Mouse (Mus musculus) limb, embryonic 10.5 days (tissue): ENCODE results near the gene Gck. TPM values are rescaled to one million over a fixed set of nuclear protein-coding genes. Genes with fewer than 3 reads are reported as not detected.

Experiments used
- DNase-seq: peaks from one replicate; pipeline ENCODE4 v3.0.0-alpha.2; 2017; ENCODE audit warnings: low spot score
- H3K27ac ChIP-seq: fragments of 300-500 bp; sonication (generic); 2 replicates; pipeline ENCODE4 v1.5.1; 2016; ENCODE audit warnings: mild to moderate bottlenecking
- H3K27me3 ChIP-seq: fragments of 300-500 bp; sonication (generic); 2 replicates; pipeline ENCODE4 v1.6.1; 2016; ENCODE audit warnings: low read depth, mild to moderate bottlenecking; ENCODE audit not compliant: poor library complexity, severe bottlenecking
- H3K36me3 ChIP-seq: fragments of 300-500 bp; sonication (generic); 2 replicates; pipeline ENCODE4 v1.6.1; 2016; ENCODE audit warnings: mild to moderate bottlenecking, moderate library complexity
- H3K4me1 ChIP-seq: fragments of 300-500 bp; sonication (generic); 2 replicates; pipeline ENCODE4 v1.6.1; 2016
- H3K4me3 ChIP-seq: fragments of 300-500 bp; sonication (generic); 2 replicates; pipeline ENCODE4 v1.5.1; 2016; ENCODE audit warnings: mild to moderate bottlenecking, moderate library complexity
- H3K9me3 ChIP-seq: fragments of 300-500 bp; sonication (generic); replicated peaks from 2 replicates; pipeline ENCODE4 v1.6.1; 2016; ENCODE audit warnings: mild to moderate bottlenecking
- WGBS: fragments of 180-500 bp; shearing (Covaris S2); methylation state at CpG from one replicate; pipeline ENCODE4 v1.1.7; 2016; 5-methylcytosine and 5-hydroxymethylcytosine counted together
- polyA plus RNA-seq: library from polyadenylated mRNA; unstranded; fragments of >200 nt; fragmentation: Nextera tagmentation; extraction: Ambion mirVana; gene quantifications from 2 replicates; pipeline ENCODE4 v1.2.1, GENCODE M21; 2016

The Gck gene
- polyA plus RNA-seq, 1 experiment from 2014 or later = 0.55 TPM

- H3K27ac ChIP-seq = no peak overlapping the region
- H3K4me1 ChIP-seq = peaks cover 9% of the 10 kb centered on the region
- peaks cover 14% of the 10 kb centered on the region; the same call in 1 of the 2 replicates for H3K27me3 ChIP-seq
- H3K36me3 ChIP-seq = no peaks in the 10 kb centered on the region
- no peak overlapping the region for H3K4me3 ChIP-seq
- DNase-seq = no peak
- 74% methylated on average over 8 of the region's 8 CpGs for WGBS
- no peaks in the 10 kb centered on the region for H3K9me3 ChIP-seq
Observed at GRCm38 (mm10) chr11:5916178-5916548, 33.7 kb downstream of the Gck start.

DNA sequence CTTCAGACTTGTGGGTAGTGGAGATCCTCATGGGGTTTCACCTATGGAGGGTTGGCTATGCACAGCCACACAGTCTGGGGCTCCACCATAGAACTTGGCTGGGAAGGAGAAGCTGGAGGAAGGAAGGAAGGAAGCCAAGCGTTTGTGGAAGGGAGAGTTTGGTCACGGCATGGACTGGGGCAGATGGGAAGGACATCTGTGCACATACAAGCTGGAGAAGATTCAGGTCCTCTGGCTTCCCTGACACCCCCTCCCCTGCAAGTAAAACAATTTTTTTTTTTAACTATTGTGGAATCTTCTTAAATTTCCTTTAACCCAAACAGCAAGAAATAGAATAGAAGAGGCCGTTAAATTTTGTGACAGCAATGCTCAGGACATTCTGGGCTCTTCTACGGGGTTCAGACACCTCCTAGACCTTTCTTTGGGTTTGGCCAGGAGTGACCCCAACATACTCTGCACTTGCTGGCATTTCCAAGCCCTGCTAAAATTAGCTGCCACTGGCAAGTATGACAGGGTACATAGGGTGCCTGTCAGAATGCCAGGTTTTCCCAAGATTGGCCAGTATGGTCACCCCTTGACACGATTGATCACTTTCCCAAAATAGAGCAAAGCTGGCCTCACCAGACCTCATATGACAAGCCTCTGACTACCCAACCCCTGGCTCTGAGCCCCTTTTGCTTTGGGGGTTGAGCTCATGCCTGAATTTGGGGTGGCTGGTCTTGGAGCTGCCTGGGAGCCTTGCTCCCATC is 34.3 kb downstream of the Gck start:
- H3K27ac ChIP-seq = no peak overlapping the region
- H3K4me1 ChIP-seq = peaks cover 9% of the 10 kb centered on the region
- H3K27me3 ChIP-seq = peaks cover 14% of the 10 kb centered on the region; the same call in 1 of the 2 replicates
- H3K4me3 ChIP-seq = no peak overlapping the region
- no peaks in the 10 kb centered on the region for H3K9me3 ChIP-seq
- no peak for DNase-seq
- 85% methylated on average over 5 of the region's 5 CpGs for WGBS
- H3K36me3 ChIP-seq = no peaks in the 10 kb centered on the region

DNA sequence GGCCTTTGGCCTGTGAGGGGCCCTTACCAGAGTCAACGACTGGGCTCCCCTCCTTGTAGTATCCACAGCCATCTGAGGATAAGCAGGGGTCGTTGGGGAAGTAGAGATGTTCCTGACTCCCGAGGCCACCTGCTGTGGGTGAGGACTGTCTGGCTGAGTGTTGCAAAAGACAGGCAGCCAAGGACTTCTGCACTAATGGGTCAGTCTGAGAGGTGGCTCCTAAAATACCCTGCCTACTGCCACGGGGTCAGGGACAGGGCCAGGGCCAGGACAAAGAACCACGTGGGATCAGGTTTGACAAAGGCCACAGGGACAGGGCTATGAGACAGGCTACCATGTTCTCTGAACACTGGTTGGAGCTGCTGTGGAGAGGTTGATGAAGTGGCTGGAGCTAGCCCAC is 34.9 kb downstream of the Gck start:
- peaks cover 4% of the 10 kb centered on the region; the same call in 1 of the 2 replicates for H3K4me1 ChIP-seq
- peak; percentile 24 for DNase-seq
- WGBS = 60% methylated on average over 5 of the region's 5 CpGs
- H3K9me3 ChIP-seq = no peaks in the 10 kb centered on the region
- no peak overlapping the region for H3K4me3 ChIP-seq
- H3K27me3 ChIP-seq = peaks cover 14% of the 10 kb centered on the region; the same call in 1 of the 2 replicates
- H3K36me3 ChIP-seq = no peaks in the 10 kb centered on the region
- no peak overlapping the region for H3K27ac ChIP-seq

DNA sequence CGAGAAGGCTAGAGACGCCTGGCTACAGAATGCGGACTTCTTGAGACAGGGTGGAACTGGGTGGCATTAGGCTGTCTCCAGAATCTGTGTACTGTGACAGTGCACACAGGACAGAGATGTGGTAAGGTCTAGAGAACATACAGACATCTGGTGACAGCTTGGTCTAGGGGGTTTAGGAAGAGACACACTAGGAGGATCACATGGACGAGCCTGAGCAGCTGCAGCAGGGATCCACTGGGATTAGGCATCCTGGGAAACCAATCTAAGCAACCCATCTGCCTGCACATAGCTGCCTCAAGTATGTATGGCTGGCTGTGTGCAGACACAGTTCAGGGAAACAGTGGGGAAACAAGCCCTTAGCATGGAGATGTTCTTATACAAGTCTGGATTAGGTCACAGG is 35.9 kb downstream of the Gck start:
- whole genome bisulfite sequencing = 81% methylated on average over 4 of the region's 4 CpGs
- H3K36me3 ChIP-seq = no peaks in the 10 kb centered on the region
- no peaks in the 10 kb centered on the region for H3K9me3 ChIP-seq
- peak; percentile 23 for DNase-seq
- H3K27ac ChIP-seq = no peak overlapping the region
- no peak overlapping the region for H3K4me3 ChIP-seq
- H3K27me3 ChIP-seq = peaks cover 14% of the 10 kb centered on the region; the same call in 1 of the 2 replicates
- peaks cover 4% of the 10 kb centered on the region; the same call in 1 of the 2 replicates for H3K4me1 ChIP-seq

DNA sequence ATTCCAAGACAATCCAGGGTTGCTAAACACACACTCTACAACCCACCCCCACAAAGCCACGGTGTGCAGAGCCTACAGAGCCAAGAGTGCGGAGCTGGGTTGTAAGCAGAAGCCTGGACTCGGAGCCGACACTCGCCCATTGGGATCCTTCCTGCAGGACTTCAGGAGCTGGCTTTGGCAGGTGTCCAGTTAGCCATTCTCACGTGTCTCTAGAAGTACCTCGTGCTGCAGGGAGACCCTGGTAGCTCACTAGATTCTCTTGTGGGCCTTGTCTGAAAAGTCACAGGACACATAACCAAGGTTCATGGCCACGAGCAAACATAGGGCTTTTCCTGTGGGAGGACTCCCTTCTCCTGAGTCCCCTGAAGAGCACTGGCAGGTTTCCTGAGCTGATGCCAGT is 36.6 kb downstream of the Gck start:
- H3K27ac ChIP-seq = no peak overlapping the region
- DNase-seq = no peak
- no peaks in the 10 kb centered on the region for H3K36me3 ChIP-seq
- H3K27me3 ChIP-seq = peaks cover 14% of the 10 kb centered on the region; the same call in 1 of the 2 replicates
- no peak overlapping the region for H3K4me3 ChIP-seq
- WGBS = 79% methylated on average over 8 of the region's 8 CpGs
- H3K9me3 ChIP-seq = no peaks in the 10 kb centered on the region
- peaks cover 4% of the 10 kb centered on the region; the same call in 1 of the 2 replicates for H3K4me1 ChIP-seq

DNA sequence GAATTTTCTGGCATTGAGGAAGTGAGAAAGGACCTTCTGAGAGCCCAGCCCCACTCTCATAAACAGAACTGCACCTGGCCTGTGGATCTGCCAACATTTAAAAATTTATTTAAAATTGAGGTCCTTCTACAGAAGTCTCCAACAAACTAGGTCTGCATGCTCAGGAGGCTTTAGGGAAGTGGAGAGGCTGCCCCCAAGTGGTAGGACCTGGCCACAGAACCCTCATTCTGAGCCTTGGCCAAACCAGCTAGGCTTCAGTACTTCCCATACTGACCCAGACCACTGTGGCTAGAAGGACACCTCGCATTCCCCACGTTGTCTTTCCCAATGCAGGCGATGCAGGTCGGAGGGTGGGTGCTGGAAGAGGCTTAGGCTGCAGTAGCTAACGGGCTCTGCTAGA is 37.2 kb downstream of the Gck start:
- no peaks in the 10 kb centered on the region for H3K9me3 ChIP-seq
- H3K4me1 ChIP-seq = no peaks in the 10 kb centered on the region
- H3K4me3 ChIP-seq = no peak overlapping the region
- no peaks in the 10 kb centered on the region for H3K36me3 ChIP-seq
- H3K27ac ChIP-seq = no peak overlapping the region
- peaks cover 14% of the 10 kb centered on the region; the same call in 1 of the 2 replicates for H3K27me3 ChIP-seq
- peak; percentile 53 for DNase-seq
- WGBS = 36% methylated on average over 5 of the region's 5 CpGs

GRCm38 (mm10) chr11:5908642-5909041 is 41.2 kb downstream of the Gck start:
- no peak overlapping the region for H3K4me3 ChIP-seq
- DNase-seq = no peak
- no peak overlapping the region for H3K27ac ChIP-seq
- H3K4me1 ChIP-seq = 0 out of 2 replicates have a peak, but pooled peaks cover 7% of the 10 kb centered on the region
- 80% methylated on average over 4 of the region's 4 CpGs for WGBS
- H3K36me3 ChIP-seq = no peaks in the 10 kb centered on the region
- no peaks in the 10 kb centered on the region for H3K9me3 ChIP-seq
- H3K27me3 ChIP-seq = peaks cover 4% of the 10 kb centered on the region

- WGBS = 66% methylated on average over 5 of the region's 5 CpGs
Observed at GRCm38 (mm10) chr11:5907096-5907495, 42.8 kb downstream of the Gck start.

DNA sequence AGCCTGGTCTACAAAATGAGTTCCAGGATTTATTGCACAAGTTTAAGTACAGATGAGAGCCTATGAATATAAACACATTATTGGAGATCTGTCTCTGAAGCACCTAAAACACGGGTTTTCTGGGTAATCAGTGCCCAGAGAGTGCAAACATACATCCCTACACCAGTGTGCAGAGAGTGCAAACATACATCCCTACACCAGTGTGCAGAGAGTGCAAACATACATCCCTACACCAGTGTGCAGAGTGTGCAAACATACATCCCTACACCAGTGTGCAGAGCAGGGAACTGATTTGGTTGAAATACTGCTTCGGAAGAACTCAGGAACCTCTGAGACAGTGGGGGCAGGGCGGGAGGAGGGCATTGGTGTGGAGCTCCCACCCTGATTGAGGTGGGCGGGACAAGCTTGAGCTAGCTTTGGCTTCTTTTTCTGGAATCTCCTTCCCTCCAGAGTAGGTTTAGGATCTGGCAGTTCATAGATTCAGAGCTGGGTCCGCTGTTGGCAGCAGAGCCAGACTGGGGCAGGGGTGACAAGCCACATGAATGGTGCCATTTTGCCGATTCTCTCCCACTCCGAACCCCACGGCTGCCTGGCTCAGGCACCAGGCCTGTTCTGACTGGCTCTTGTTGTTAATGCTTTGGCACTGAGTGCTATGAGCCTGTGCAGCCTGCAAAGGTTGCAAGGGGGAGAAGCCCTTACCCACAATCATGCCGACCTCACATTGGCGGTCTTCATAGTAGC is 43.9 kb downstream of the Gck start:
- 87% methylated on average over 10 of the region's 10 CpGs for WGBS
- H3K27ac ChIP-seq = 0 out of 2 replicates have a peak overlapping the region, but pooled peaks have one; percentile 19
- H3K9me3 ChIP-seq = no peaks in the 10 kb centered on the region
- DNase-seq = no peak
- H3K36me3 ChIP-seq = no peaks in the 10 kb centered on the region
- H3K4me1 ChIP-seq = peaks cover 30% of the 10 kb centered on the region
- H3K27me3 ChIP-seq = peaks cover 31% of the 10 kb centered on the region
- no peak overlapping the region for H3K4me3 ChIP-seq

More at GRCm38 (mm10) chr11:5907096-5907495, 42.8 kb downstream of the Gck start:
- Histone ChIP-seq H3K27me3 (peaks cover 19% of the 10 kb centered on the region), H3K36me3 (no peaks in the 10 kb centered on the region), H3K27ac (0 out of 2 replicates have a peak overlapping the region, but pooled peaks have one; percentile 19), H3K4me3 (no peak overlapping the region), H3K9me3 (no peaks in the 10 kb centered on the region), H3K4me1 (peaks cover 19% of the 10 kb centered on the region)
- no peak for DNase-seq

DNA sequence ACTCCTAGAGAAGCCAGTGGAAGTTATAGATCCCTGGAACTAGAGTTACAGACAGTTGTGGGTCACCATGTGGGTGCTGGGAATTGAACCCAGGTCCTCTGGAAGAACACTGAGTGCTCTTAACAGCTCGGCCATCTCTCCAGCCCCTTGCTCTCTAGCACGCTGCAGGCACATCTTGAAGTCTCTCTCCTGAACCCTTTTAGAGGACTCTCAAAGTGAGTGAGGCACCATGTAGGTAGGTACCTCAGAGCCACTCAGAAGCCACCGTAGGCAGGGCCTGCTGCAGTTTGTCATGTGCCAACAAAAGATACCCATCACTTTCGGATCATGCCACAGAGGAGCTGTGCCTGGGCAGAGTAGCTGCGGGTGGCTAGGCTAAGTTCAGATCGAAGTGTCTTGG is 45.0 kb downstream of the Gck start:
- no peak overlapping the region for H3K27ac ChIP-seq
- H3K27me3 ChIP-seq = peaks cover 42% of the 10 kb centered on the region
- 92% methylated on average over 6 of the region's 6 CpGs for WGBS
- H3K36me3 ChIP-seq = no peaks in the 10 kb centered on the region
- no peaks in the 10 kb centered on the region for H3K9me3 ChIP-seq
- H3K4me3 ChIP-seq = no peak overlapping the region
- peaks cover 31% of the 10 kb centered on the region for H3K4me1 ChIP-seq
- no peak for DNase-seq

DNA sequence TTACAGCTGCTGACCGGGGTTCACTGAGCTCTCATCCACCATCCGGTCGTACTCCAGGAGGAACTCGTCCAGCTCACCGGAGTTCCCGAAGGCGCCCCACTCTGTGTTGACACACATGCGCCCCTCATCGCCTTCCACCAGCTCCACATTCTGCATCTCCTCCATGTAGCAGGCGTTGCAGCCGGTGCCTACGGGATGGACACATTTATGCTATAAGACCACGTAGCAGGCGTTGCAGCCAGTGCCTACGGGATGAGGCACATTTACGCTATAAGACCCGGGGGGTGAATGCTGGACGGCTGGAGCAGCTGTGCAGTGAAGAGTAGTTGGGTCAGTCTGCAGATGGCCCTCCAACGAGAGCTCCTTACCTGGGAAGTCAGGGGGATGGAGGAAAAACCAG is 45.5 kb downstream of the Gck start:
- no peak for DNase-seq
- 91% methylated on average over 19 of the region's 19 CpGs for WGBS
- peaks cover 46% of the 10 kb centered on the region for H3K27me3 ChIP-seq
- no peak overlapping the region for H3K27ac ChIP-seq
- H3K4me1 ChIP-seq = peaks cover 31% of the 10 kb centered on the region
- H3K9me3 ChIP-seq = no peaks in the 10 kb centered on the region
- no peak overlapping the region for H3K4me3 ChIP-seq
- H3K36me3 ChIP-seq = no peaks in the 10 kb centered on the region

DNA sequence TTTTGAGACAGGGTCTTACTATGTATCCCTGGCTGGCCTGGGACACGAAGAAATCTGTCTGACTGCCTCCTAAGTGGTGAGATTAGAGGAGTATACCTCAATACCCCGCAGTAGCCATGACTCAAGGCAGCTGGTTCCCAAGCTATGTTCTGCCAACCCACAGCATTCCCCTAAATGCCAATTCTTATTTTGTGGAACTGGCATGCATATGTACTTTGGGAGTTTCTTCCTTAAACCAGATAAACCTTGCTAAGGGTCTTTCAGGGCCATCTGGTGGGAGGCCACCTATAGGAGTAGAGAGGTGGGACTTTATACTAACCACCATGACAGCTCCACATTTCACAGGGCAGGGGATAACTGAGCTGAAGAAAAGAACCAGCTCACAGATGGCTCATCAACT is 46.0 kb downstream of the Gck start:
- Histone ChIP-seq H3K9me3 (no peaks in the 10 kb centered on the region), H3K4me1 (peaks cover 31% of the 10 kb centered on the region), H3K27me3 (peaks cover 51% of the 10 kb centered on the region), H3K27ac (no peak overlapping the region), H3K4me3 (no peak overlapping the region), H3K36me3 (no peaks in the 10 kb centered on the region)
- no peak for DNase-seq
- 80% methylated on average over 2 of the region's 2 CpGs for WGBS

DNA sequence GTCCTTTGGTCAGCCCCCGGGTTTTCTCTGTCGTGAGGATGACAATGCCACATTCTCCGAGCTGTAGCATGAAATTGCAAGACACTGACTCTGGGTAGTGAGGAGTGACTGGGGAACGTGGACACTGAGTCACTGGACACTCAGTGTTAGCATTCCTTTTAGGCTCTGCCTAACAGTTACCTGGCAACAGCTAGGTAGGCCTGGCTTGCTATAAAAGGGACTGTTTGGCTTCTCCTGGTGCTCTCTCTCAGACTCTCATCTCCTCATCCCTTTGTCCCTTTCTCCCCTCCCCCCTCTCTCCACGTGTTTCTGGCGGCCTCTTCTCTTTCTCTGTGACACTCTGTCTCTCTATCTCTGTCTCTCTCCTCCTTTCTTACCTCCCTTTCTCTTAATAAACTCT is 47.5 kb downstream of the Gck start:
- Histone ChIP-seq H3K27ac (peak overlapping the region; percentile 83), H3K27me3 (peaks cover 66% of the 10 kb centered on the region), H3K4me3 (peak overlapping the region; percentile 56), H3K36me3 (no peaks in the 10 kb centered on the region), H3K9me3 (no peaks in the 10 kb centered on the region), H3K4me1 (peaks cover 39% of the 10 kb centered on the region)
- WGBS = 8% methylated on average over 6 of the region's 6 CpGs
- no peak for DNase-seq
